Mouse (Mus musculus) gastrocnemius, postnatal 14 days (tissue): ENCODE results near the gene Fnbp4. TPM values are rescaled to one million over a fixed set of nuclear protein-coding genes. Genes with fewer than 3 reads are reported as not detected.

ENCODE experiments used
- total RNA-seq, 2 experiments: library from RNA; stranded (reverse); gene quantifications; 2 replicates each; pipeline ENCODE4 v1.2.3; 2021

The Fnbp4 gene
- total RNA-seq, 2 experiments from 2014 or later: 13.4 to 17.3 TPM

Other genes with a start within 250 kb of the Fnbp4 start
- gene Ptprj, start 164.7 kb upstream of the Fnbp4 start, total RNA-seq: 1 to 10 TPM; 6.5 to 6.6 TPM
- 10 to 100 TPM; 10.3 to 11.1 TPM for gene Nup160, start 68.2 kb upstream of the Fnbp4 start, total RNA-seq
- gene Agbl2, start 37.4 kb downstream of the Fnbp4 start, total RNA-seq: under 1 TPM; 0.51 to 0.58 TPM
- 100 to 1,000 TPM; 144 to 162 TPM for gene Mtch2, start 101.8 kb downstream of the Fnbp4 start, total RNA-seq
- gene C1qtnf4, start 140.5 kb downstream of the Fnbp4 start, total RNA-seq: 1 to 10 TPM; 5.0 to 6.5 TPM
- gene Kbtbd4, start 159.4 kb downstream of the Fnbp4 start, total RNA-seq: 10 to 100 TPM; 12.9 to 14.5 TPM
- gene Ndufs3, start 159.5 kb downstream of the Fnbp4 start, total RNA-seq: 100 to 1,000 TPM; 444 to 537 TPM
- 10 to 100 TPM; 40.7 to 44.0 TPM for gene Celf1, start 195.0 kb downstream of the Fnbp4 start, total RNA-seq